Mouse (Mus musculus): ENCODE results near the gene Vmn2r28. TPM values are rescaled to one million over a fixed set of nuclear protein-coding genes. Genes with fewer than 3 reads are reported as not detected.
"Not testable (repeated sequence)": the region's sequence is repeated elsewhere in the genome, so short reads cannot be mapped to it uniquely, and the experiment has no call there.

Gene Vmn2r28
- total RNA-seq (2018; cell fraction: chromatin; rRNA removed), result not detected
- total RNA-seq (2018; cell fraction: cytosol; rRNA removed), result not detected
- total RNA-seq (2018; cell fraction: nucleus; rRNA removed), result not detected
- not detected in 3 replicates for polyA plus RNA-seq (2018)

DNA sequence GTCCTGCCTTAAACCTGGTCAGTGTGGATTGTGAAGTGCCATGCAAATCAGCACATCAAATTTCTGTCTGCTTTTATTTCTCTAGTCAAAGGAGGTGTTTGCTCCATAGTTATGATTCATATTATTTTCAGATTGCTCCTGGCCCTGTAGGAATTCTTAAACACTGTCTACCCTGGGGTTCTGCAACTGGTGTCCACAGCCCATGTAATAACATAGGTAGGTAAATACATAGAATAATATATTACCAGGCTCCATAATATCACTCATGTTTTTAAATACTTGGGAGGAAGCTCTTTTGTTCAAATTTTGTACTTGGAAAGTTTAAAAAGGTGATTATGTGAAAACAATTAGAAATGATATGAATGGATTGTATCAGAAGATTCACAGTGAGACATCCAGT, at the start of gene Vmn2r28:
Vmn2r28 (minus strand) TSS at position 101 of the 400 bp plus-strand sequence.
- not testable (repeated sequence) for H3K36me3 ChIP-seq (ENCODE audit: inconsistent target); H3K4me3 ChIP-seq (ENCODE audit: inconsistent target); H3K79me2 ChIP-seq (ENCODE audit: inconsistent target); H3K27ac ChIP-seq

DNA sequence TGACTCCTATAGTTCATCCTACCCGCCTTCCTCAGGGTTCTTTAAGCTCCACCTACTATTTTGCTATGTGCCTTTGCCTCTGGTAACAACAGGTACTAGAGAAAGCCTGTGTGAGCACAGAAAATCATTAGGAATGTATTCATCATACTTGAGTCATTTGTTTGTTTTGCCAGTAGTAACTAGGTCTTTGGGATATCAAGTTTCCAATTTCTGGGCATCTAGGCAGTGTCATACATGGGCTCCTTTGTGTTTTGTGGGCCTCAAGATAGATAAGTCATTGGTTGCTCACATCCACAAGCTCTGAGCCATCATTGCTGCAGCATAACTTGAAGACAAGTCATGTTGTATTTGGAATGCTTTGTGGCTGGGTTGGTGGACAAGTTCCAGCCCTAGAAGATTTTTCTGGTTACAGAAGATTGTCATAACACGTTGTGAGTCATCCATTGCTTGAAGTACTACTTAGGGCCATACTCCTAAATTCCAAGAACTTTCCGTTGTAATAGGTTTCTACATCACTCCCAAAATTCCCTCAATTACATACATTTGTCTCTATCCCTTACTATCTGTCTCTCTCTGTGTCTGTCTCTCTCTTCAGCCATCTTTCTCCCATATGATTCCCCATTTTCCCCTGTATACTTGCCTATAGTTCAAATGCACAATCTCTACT, 47.1 kb upstream of the Vmn2r28 start:
- not testable (repeated sequence) for H3K27ac ChIP-seq; H3K79me2 ChIP-seq (ENCODE audit: inconsistent target); H3K36me3 ChIP-seq (ENCODE audit: inconsistent target); H3K4me3 ChIP-seq (ENCODE audit: inconsistent target)
- WGBS (ENCODE audit: missing documents), result 54% methylated on average over 3 of the region's 3 CpGs

DNA sequence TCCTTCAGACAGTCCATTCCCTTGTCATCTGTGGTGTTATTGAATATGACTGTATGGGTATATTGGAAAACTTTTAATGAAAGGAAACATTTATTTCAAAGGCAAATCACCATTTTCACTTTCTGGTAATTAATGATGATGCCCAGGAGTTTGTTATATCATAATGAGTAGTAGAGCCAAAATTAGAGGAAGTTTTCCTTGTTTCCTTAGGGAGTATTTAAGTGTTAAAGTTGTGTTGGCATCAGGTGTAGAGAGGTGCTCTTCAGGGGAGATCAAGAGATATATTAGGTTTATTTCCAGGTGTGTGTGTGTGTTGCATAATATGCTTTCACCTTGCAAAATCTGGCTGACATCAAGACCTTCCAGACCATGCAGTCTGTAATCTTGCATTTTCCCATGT, 37.1 kb downstream of the Vmn2r28 start, which contains the start of gene Vmn1r59:
Vmn1r59 (minus strand) TSS at position 101 of the 400 bp plus-strand sequence.
- H3K4me3 ChIP-seq (ENCODE audit: inconsistent target), result no peak within 1 kb of the TSS
- no peak within 1 kb of the TSS for H3K27ac ChIP-seq
- H3K36me3 ChIP-seq (ENCODE audit: inconsistent target), result no peaks in the 10 kb centered on the region
- H3K79me2 ChIP-seq (ENCODE audit: inconsistent target), result no peaks in the 10 kb centered on the region

DNA sequence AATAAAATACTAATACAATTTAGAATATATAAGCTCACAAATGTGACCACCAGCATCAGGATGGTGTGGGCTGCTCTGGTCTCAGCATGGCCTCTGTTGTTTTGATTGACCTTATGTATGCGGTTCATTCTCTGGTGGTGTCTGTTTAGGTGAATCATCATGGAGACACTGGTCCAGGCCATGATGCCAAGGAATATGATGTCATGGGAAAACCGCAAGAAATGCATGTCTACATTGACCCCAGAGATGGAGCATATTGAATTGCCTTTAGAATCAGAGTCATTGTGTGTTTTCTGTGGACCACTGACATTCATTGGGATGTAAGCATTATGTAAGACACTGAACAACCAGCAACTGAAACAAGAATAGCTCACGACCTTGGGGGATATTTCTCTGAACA, 39.7 kb downstream of the Vmn2r28 start:
- WGBS (ENCODE audit: missing documents), result 72% methylated on average over 3 of the region's 3 CpGs
- H3K79me2 ChIP-seq (ENCODE audit: inconsistent target); H3K4me3 ChIP-seq (ENCODE audit: inconsistent target); H3K27ac ChIP-seq; H3K36me3 ChIP-seq (ENCODE audit: inconsistent target): not testable (repeated sequence)

DNA sequence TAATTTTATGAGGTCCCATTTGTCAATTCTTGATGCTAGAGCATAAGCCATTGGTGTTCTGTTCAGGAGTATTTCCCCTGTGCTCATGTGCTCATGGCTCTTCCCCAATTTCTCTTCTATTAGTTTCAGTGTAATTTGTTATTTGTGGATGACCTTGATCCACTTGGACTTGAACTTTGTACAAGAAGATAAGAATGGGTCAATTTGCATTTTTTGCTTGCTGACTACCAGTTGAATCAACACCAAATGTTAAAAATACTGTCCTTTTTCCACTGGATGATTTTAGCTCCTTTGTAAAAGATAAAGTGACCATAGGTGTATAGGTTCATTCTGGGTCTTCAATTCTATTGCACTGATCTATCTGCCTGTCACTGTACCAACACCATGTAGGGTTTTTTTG, 45.1 kb downstream of the Vmn2r28 start:
- no peaks in the 10 kb centered on the region for H3K79me2 ChIP-seq (ENCODE audit: inconsistent target)
- no peak overlapping the region for H3K27ac ChIP-seq
- no peak overlapping the region for H3K4me3 ChIP-seq (ENCODE audit: inconsistent target)
- no peaks in the 10 kb centered on the region for H3K36me3 ChIP-seq (ENCODE audit: inconsistent target)

Other genes starting within 250 kb of the Vmn2r28 start
- not detected in 3 replicates for gene Gm5065, start 143.4 kb downstream of the Vmn2r28 start, polyA plus RNA-seq (2018)
- not detected in 3 replicates for gene Nlrp2, start 142.9 kb downstream of the Vmn2r28 start, polyA plus RNA-seq (2018)
- not detected in 3 replicates for gene Vmn1r58, start 80.6 kb downstream of the Vmn2r28 start, polyA plus RNA-seq (2018)
- gene Vmn1r59, start 37.2 kb downstream of the Vmn2r28 start, polyA plus RNA-seq (2018), result not detected in 3 replicates
- gene Vmn1r60, start 53.4 kb upstream of the Vmn2r28 start, polyA plus RNA-seq (2018), result not detected in 3 replicates
- gene Vmn1r61, start 119.3 kb upstream of the Vmn2r28 start, polyA plus RNA-seq (2018), result not detected in 3 replicates
- gene Vmn1r62, start 179.7 kb upstream of the Vmn2r28 start, polyA plus RNA-seq (2018), result not detected in 3 replicates